Mouse (Mus musculus) myocyte (in vitro differentiated cells): ENCODE results near the gene Syne2.

Experiments used
- MAX ChIP-seq: IDR thresholded peaks from one replicate; pipeline ENCODE4 v1.6.1; 2011; ENCODE audit warnings: low read depth, mild to moderate bottlenecking, control low read depth
- POLR2A ChIP-seq: IDR thresholded peaks from one replicate; pipeline ENCODE4 v1.6.1; 2011; ENCODE audit warnings: low read depth, mild to moderate bottlenecking, control low read depth, moderate library complexity; ENCODE audit not compliant: insufficient read length

- TF ChIP-seq MAX, result no peak
- TF ChIP-seq POLR2A, result no peak
These were observed 252.5 kb downstream of the Syne2 start for GRCm38 (mm10) chr12:76070386-76070785.
